Mouse (Mus musculus) neural tube, embryonic 14.5 days (tissue): ENCODE results near the gene Esam. TPM values are rescaled to one million over a fixed set of nuclear protein-coding genes. Genes with fewer than 3 reads are reported as not detected.

ENCODE experiments used
- ATAC-seq: fragments of 200-750 bp; cut with Nextera tagmentation; 2 replicates; pipeline ENCODE4 v1.8.0; 2017; ENCODE audit warnings: low read depth, mild to moderate bottlenecking, moderate TSS enrichment, moderate library complexity
- H3K27ac ChIP-seq: fragments of 300-500 bp; sonication (generic); 2 replicates; pipeline ENCODE4 v1.5.1; 2014; ENCODE audit warnings: low read depth, mild to moderate bottlenecking, control low read depth, low read length, moderate library complexity, mixed read lengths
- H3K27me3 ChIP-seq: fragments of 300-500 bp; sonication (generic); 2 replicates; pipeline ENCODE4 v1.6.1; 2014; ENCODE audit warnings: low read length; ENCODE audit not compliant: control insufficient read depth, insufficient read depth
- H3K36me3 ChIP-seq: fragments of 300-500 bp; sonication (generic); 2 replicates; pipeline ENCODE4 v1.6.1; 2014; ENCODE audit warnings: low read length, mixed read lengths; ENCODE audit not compliant: control insufficient read depth, insufficient read depth
- H3K4me1 ChIP-seq: fragments of 300-500 bp; sonication (generic); 2 replicates; pipeline ENCODE4 v1.6.1; 2014; ENCODE audit warnings: low read length; ENCODE audit not compliant: control insufficient read depth, insufficient read depth
- H3K4me2 ChIP-seq: fragments of 300-500 bp; sonication (generic); 2 replicates; pipeline ENCODE4 v1.6.1; 2014; ENCODE audit warnings: mild to moderate bottlenecking, low read depth, low read length, control low read depth
- H3K4me3 ChIP-seq: fragments of 300-500 bp; sonication (generic); 2 replicates; pipeline ENCODE4 v1.5.1; 2014; ENCODE audit warnings: low read depth, low read length, control low read depth, mixed read lengths
- H3K9ac ChIP-seq: fragments of 300-500 bp; sonication (generic); replicated peaks from 2 replicates; pipeline ENCODE4 v1.6.1; 2014; ENCODE audit warnings: low read depth, mild to moderate bottlenecking, control low read depth, low read length, mixed read lengths
- H3K9me3 ChIP-seq: fragments of 300-500 bp; sonication (generic); 2 replicates; pipeline ENCODE4 v1.6.1; 2016; ENCODE audit warnings: low read length; ENCODE audit not compliant: control insufficient read depth
- WGBS: fragments of 180-500 bp; shearing (Covaris S2); extraction: QIAGEN DNeasy Blood & Tissue Kit; methylation state at CpG from one replicate; pipeline ENCODE4 v1.1.7; 2014; 5-methylcytosine and 5-hydroxymethylcytosine counted together
- polyA plus RNA-seq: library from polyadenylated mRNA; unstranded; fragments of >200 nt; fragmentation: Nextera tagmentation; extraction: Ambion mirVana; gene quantifications from 2 replicates; pipeline ENCODE4 v1.2.1, GENCODE M21; 2014

Esam gene
- polyA plus RNA-seq, 1 experiment from 2014 or later = 24.0 TPM

DNA sequence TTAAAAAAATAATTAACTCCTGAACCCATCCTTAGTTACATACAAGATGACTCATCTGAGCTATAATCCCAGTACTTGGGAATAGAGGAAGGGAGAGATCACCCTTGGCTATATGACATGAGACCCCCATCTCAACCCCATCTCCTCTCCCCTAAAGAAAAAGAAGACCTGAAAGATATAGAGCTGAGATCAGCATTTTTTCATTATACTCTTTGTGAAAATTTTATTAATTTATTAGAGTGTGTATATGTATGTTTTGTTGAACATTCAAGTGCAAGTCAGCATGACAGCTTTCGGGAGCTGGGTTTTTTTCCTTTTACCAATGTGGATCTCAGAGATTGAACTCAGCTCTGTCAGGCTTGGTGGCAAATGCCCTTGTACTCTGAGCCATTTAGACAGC is 26.7 kb upstream of the Esam start:
- H3K36me3 ChIP-seq = no peaks in the 10 kb centered on the region
- WGBS = 95% methylated on average over 1 of the region's 1 CpGs
- ATAC-seq = no peak

DNA sequence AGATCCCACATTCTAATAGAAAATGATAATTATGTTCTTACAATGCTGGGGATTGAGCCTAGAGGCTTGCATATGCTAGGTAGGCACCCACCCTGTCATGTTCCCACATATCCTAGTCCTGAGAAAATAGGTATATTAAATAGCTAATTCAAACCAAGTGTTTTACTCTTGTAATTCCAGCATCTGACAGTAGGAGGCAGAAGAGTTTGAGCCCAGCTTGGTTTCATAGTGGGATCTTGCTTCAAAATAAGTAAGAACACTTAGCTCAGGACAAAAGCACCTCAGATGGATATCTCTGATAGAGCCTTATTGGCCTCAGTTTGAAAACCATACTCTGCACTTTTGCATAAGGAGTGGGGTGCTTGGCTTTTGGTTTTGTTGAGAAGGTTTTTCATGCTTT is 23.5 kb upstream of the Esam start:
- Histone ChIP-seq H3K27ac (no peak overlapping the region), H3K9ac (no peak overlapping the region), H3K4me1 (no peaks in the 10 kb centered on the region), H3K4me2 (no peak overlapping the region), H3K4me3 (no peak overlapping the region), H3K9me3 (no peaks in the 10 kb centered on the region), H3K27me3 (no peaks in the 10 kb centered on the region), H3K36me3 (no peaks in the 10 kb centered on the region)
- ATAC-seq = no peak

More for the DNA sequence above, 26.7 kb upstream of the Esam start:
- no peaks in the 10 kb centered on the region for H3K27me3 ChIP-seq
- H3K4me3 ChIP-seq = no peak overlapping the region
- no peaks in the 10 kb centered on the region for H3K4me1 ChIP-seq
- H3K4me2 ChIP-seq = no peak overlapping the region
- H3K9ac ChIP-seq = no peak overlapping the region
- H3K9me3 ChIP-seq = no peaks in the 10 kb centered on the region
- no peak overlapping the region for H3K27ac ChIP-seq

- H3K9ac ChIP-seq = no peak overlapping the region
- no peak overlapping the region for H3K4me3 ChIP-seq
- no peaks in the 10 kb centered on the region for H3K27me3 ChIP-seq
- H3K36me3 ChIP-seq = no peaks in the 10 kb centered on the region
- H3K9me3 ChIP-seq = no peaks in the 10 kb centered on the region
- no peak for ATAC-seq
- H3K4me1 ChIP-seq = no peaks in the 10 kb centered on the region
- H3K27ac ChIP-seq = no peak overlapping the region
- 82% methylated on average over 1 of the region's 1 CpGs for WGBS
- H3K4me2 ChIP-seq = no peak overlapping the region
Measured at GRCm38 (mm10) chr9:37506023-37506422, 21.9 kb upstream of the Esam start.

DNA sequence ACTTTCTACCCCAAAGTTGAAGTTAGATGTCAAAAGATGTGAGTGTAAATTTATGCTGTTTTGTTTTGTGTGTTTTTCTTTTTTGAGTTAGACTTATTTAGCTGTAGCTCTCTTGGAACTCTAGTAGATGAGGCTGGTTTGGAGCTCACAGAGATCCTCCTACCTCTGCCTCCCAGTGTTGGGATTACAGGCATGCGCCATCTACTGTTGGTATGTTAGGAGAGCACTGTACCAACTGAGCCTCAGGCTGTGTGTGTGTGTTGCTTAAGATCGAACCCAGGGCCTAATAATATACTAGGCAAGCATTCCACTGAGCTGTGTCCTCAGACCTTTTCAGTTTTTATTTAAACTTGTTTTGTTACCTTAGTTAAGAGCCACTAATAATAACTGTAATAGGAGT is 15.8 kb upstream of the Esam start:
- WGBS = 99% methylated on average over 2 of the region's 2 CpGs
- no peaks in the 10 kb centered on the region for H3K4me1 ChIP-seq
- no peaks in the 10 kb centered on the region for H3K36me3 ChIP-seq
- no peak overlapping the region for H3K4me3 ChIP-seq
- H3K27me3 ChIP-seq = no peaks in the 10 kb centered on the region
- H3K9ac ChIP-seq = no peak overlapping the region
- no peak overlapping the region for H3K27ac ChIP-seq
- no peaks in the 10 kb centered on the region for H3K9me3 ChIP-seq
- no peak for ATAC-seq
- no peak overlapping the region for H3K4me2 ChIP-seq

GRCm38 (mm10) chr9:37514456-37514855 is 13.4 kb upstream of the Esam start:
- Histone ChIP-seq H3K9me3 (no peaks in the 10 kb centered on the region), H3K4me3 (no peak overlapping the region), H3K4me1 (no peaks in the 10 kb centered on the region), H3K9ac (no peak overlapping the region), H3K36me3 (0 out of 2 replicates have a peak, but pooled peaks cover 5% of the 10 kb centered on the region), H3K27ac (no peak overlapping the region), H3K27me3 (no peaks in the 10 kb centered on the region), H3K4me2 (no peak overlapping the region)
- WGBS = 85% methylated on average over 3 of the region's 3 CpGs
- ATAC-seq = no peak

DNA sequence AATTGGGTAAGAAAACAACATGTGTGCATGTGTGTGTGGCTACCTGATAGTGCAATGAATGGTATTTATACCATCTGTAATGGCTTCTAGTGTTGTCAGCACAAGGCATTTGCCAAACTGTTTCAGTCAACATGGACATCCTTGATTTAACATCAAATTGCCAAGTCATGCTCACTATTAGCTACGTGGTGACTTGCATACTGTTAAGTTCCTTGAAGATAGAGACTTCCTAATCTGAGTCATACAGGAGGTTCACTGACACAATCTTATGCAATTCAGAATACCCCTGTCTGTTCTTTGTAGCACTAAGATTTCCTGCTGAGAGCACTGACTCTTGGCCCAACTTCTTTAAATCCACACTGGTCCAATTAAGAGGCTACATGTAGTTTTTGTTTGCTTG is 10.4 kb upstream of the Esam start:
- Histone ChIP-seq H3K36me3 (0 out of 2 replicates have a peak, but pooled peaks cover 8% of the 10 kb centered on the region), H3K4me3 (no peak overlapping the region), H3K27ac (no peak overlapping the region), H3K4me2 (no peak overlapping the region), H3K4me1 (no peaks in the 10 kb centered on the region), H3K9ac (no peak overlapping the region), H3K27me3 (no peaks in the 10 kb centered on the region), H3K9me3 (no peaks in the 10 kb centered on the region)
- no peak for ATAC-seq
- WGBS = 82% methylated on average over 1 of the region's 1 CpGs

DNA sequence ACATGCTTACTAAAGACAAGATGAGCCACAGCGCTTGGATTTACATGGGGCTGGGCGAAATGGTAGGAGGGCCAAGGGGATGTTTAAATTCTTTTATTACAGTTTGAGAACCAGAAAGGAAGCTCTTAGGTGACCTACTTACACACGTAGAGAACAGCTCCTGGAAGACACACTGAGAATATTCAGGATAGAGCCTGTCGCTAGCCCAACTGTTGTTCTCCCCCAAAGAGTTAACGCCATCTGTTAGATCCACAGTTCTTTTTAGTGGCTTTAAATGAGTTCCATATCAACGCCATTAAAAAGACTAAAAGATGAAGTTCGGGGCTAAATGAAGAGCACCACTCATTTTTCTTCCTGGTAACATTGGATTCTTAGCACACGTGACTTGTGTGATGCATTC is 8.9 kb upstream of the Esam start:
- no peak overlapping the region for H3K4me3 ChIP-seq
- no peak overlapping the region for H3K4me2 ChIP-seq
- ATAC-seq = no peak
- H3K36me3 ChIP-seq = peaks cover 8% of the 10 kb centered on the region; the same call in 1 of the 2 replicates
- 90% methylated on average over 8 of the region's 8 CpGs for WGBS
- H3K27ac ChIP-seq = no peak overlapping the region
- H3K4me1 ChIP-seq = no peaks in the 10 kb centered on the region
- no peaks in the 10 kb centered on the region for H3K9me3 ChIP-seq
- no peak overlapping the region for H3K9ac ChIP-seq
- no peaks in the 10 kb centered on the region for H3K27me3 ChIP-seq

DNA sequence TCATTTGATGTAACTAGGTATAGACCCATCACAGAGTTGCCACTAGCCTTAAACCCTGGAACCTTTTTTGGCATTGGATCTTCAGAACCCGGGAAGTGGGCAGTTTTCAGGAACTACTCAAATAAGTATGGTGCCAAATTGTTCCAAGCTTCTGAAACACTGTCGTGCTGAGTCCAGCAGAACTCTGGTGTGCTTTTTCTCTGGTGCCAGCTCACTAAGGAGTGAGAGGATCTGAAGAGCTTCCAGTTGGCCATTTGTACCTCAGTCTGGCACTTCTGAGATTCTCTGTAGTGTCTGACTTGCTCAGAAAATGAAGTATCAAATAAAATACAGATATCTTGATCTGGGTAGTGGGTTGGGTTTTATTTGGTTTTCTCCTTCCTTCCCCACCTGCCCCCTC is 7.9 kb upstream of the Esam start:
- no peaks in the 10 kb centered on the region for H3K27me3 ChIP-seq
- no peak overlapping the region for H3K4me3 ChIP-seq
- no peak overlapping the region for H3K4me2 ChIP-seq
- H3K9ac ChIP-seq = no peak overlapping the region
- WGBS = 92% methylated on average over 2 of the region's 2 CpGs
- peaks cover 8% of the 10 kb centered on the region; the same call in 1 of the 2 replicates for H3K36me3 ChIP-seq
- H3K27ac ChIP-seq = no peak overlapping the region
- no peak for ATAC-seq
- H3K9me3 ChIP-seq = no peaks in the 10 kb centered on the region
- no peaks in the 10 kb centered on the region for H3K4me1 ChIP-seq

- no peak overlapping the region for H3K4me2 ChIP-seq
- no peak overlapping the region for H3K4me3 ChIP-seq
- no peak for ATAC-seq
- H3K27me3 ChIP-seq = peaks cover 28% of the 10 kb centered on the region
- H3K4me1 ChIP-seq = peaks cover 11% of the 10 kb centered on the region
- no peak overlapping the region for H3K9ac ChIP-seq
- 85% methylated on average over 2 of the region's 2 CpGs for WGBS
- H3K27ac ChIP-seq = no peak overlapping the region
- no peaks in the 10 kb centered on the region; the same call in 1 of the 2 replicates for H3K36me3 ChIP-seq
- H3K9me3 ChIP-seq = no peaks in the 10 kb centered on the region
Measured at GRCm38 (mm10) chr9:37525461-37525860, 2.4 kb upstream of the Esam start.
